Mouse (Mus musculus) mouse embryonic stem cell (cell line): Measurements from ENCODE around the gene Pcyt1a.
"Not testable (repeated sequence)": the region's sequence is repeated elsewhere in the genome, so short reads cannot be mapped to it uniquely, and the experiment has no call there.

Experiments
- in situ Hi-C, 2 experiments: fragments of 300-500 bp; cut with MboI; formaldehyde crosslinking; loops; 1 replicate in 1 of 2; 3 replicates in 1 of 2; pipeline ENCODE4 v1.14.3; 2019 to 2020; ENCODE audit warnings: low sequenced_read_pairs in 2 of 2, low pct_unique_long_range_greater_than_20kb in 1 of 2, mixed read lengths in 1 of 2; ENCODE audit not compliant: unreplicated experiment in 1 of 2

Gene Pcyt1a

GRCm38 (mm10) chr16:32431047-32431591 is 398 bp downstream of the Pcyt1a start:
- in situ Hi-C loops = no loop called here

GRCm38 (mm10) chr16:32431926-32432325 is 1.2 kb downstream of the Pcyt1a start:
- in situ Hi-C loops = no loop called here

- in situ Hi-C loops = no loop called here
Measured at GRCm38 (mm10) chr16:32433138-32433537, 2.4 kb downstream of the Pcyt1a start.

GRCm38 (mm10) chr16:32434066-32434465 is 3.3 kb downstream of the Pcyt1a start:
- in situ Hi-C loops = no loop called here

- in situ Hi-C loops = no loop called here
Measured at GRCm38 (mm10) chr16:32434691-32435090, 4.0 kb downstream of the Pcyt1a start.

- in situ Hi-C loops = no loop called here
Measured at GRCm38 (mm10) chr16:32436657-32437056, 5.9 kb downstream of the Pcyt1a start.

GRCm38 (mm10) chr16:32437266-32437665 is 6.5 kb downstream of the Pcyt1a start:
- in situ Hi-C loops = no loop called here

- in situ Hi-C loops = no loop called here
Measured at GRCm38 (mm10) chr16:32441432-32441831, 10.7 kb downstream of the Pcyt1a start.

- in situ Hi-C loops = not testable (repeated sequence)
Measured at GRCm38 (mm10) chr16:32444615-32445014, 13.9 kb downstream of the Pcyt1a start.

GRCm38 (mm10) chr16:32445558-32445957 is 14.8 kb downstream of the Pcyt1a start:
- in situ Hi-C loops = no loop called here

GRCm38 (mm10) chr16:32446563-32447138 is 15.9 kb downstream of the Pcyt1a start:
- in situ Hi-C loops = no loop called here

- in situ Hi-C loops = no loop called here
Measured at GRCm38 (mm10) chr16:32449665-32450064, 18.9 kb downstream of the Pcyt1a start.

GRCm38 (mm10) chr16:32450133-32450532 is 19.4 kb downstream of the Pcyt1a start:
- in situ Hi-C loops = no loop called here

GRCm38 (mm10) chr16:32453102-32453501 is 22.4 kb downstream of the Pcyt1a start:
- in situ Hi-C loops = no loop called here

- in situ Hi-C loops = no loop called here
Measured at GRCm38 (mm10) chr16:32454646-32455045, 23.9 kb downstream of the Pcyt1a start.

GRCm38 (mm10) chr16:32456086-32456485 is 25.4 kb downstream of the Pcyt1a start:
- in situ Hi-C loops = no loop called here

- in situ Hi-C loops = no loop called here
Measured at GRCm38 (mm10) chr16:32456761-32457160, 26.0 kb downstream of the Pcyt1a start.

- in situ Hi-C loops = no loop called here
Measured at GRCm38 (mm10) chr16:32457589-32458386, 27.1 kb downstream of the Pcyt1a start.

- in situ Hi-C loops = no loop called here
Measured at GRCm38 (mm10) chr16:32460518-32460917, 29.8 kb downstream of the Pcyt1a start.

- in situ Hi-C loops = no loop called here
Measured at GRCm38 (mm10) chr16:32461713-32462112, 31.0 kb downstream of the Pcyt1a start.
